Mouse (Mus musculus) embryonic facial prominence, embryonic 10.5 days (tissue): ENCODE measurements around the gene Tnik. TPM values are rescaled to one million over a fixed set of nuclear protein-coding genes. Genes with fewer than 3 reads are reported as not detected.

Experiments used
- DNase-seq: peaks from one replicate; pipeline ENCODE4 v3.0.0-alpha.2; 2017; ENCODE audit warnings: low spot score
- H3K27ac ChIP-seq: fragments of 300-500 bp; sonication (generic); replicated peaks from 2 replicates; pipeline ENCODE4 v1.5.1; 2016; ENCODE audit warnings: mild to moderate bottlenecking
- H3K27me3 ChIP-seq: fragments of 300-500 bp; sonication (generic); replicated peaks from 2 replicates; pipeline ENCODE4 v1.6.1; 2016; ENCODE audit warnings: low read depth, mild to moderate bottlenecking; ENCODE audit not compliant: poor library complexity, severe bottlenecking
- H3K36me3 ChIP-seq: fragments of 300-500 bp; sonication (generic); replicated peaks from 2 replicates; pipeline ENCODE4 v1.6.1; 2016; ENCODE audit warnings: mild to moderate bottlenecking, moderate library complexity
- H3K4me1 ChIP-seq: fragments of 300-500 bp; sonication (generic); 2 replicates; pipeline ENCODE4 v1.6.1; 2016
- H3K4me3 ChIP-seq: fragments of 300-500 bp; sonication (generic); 2 replicates; pipeline ENCODE4 v1.5.1; 2016; ENCODE audit warnings: mild to moderate bottlenecking, moderate library complexity
- H3K9me3 ChIP-seq: fragments of 300-500 bp; sonication (generic); 2 replicates; pipeline ENCODE4 v1.6.1; 2016; ENCODE audit warnings: mild to moderate bottlenecking
- WGBS: fragments of 180-500 bp; shearing (Covaris S2); methylation state at CpG from one replicate; pipeline ENCODE4 v1.1.7; 2016; 5-methylcytosine and 5-hydroxymethylcytosine counted together
- polyA plus RNA-seq: library from polyadenylated mRNA; unstranded; fragments of >200 nt; fragmentation: Nextera tagmentation; extraction: Ambion mirVana; gene quantifications from 2 replicates; pipeline ENCODE4 v1.2.1, GENCODE M21; 2016

The Tnik gene
- polyA plus RNA-seq, 1 experiment from 2014 or later = 12.8 TPM

GRCm38 (mm10) chr3:28368746-28369145 is 105.7 kb downstream of the Tnik start:
- Histone ChIP-seq H3K4me3 (no peak overlapping the region), H3K9me3 (no peaks in the 10 kb centered on the region), H3K27me3 (no peaks in the 10 kb centered on the region), H3K36me3 (no peaks in the 10 kb centered on the region), H3K27ac (no peak overlapping the region), H3K4me1 (peaks cover 9% of the 10 kb centered on the region)
- DNase-seq = no peak
- 81% methylated on average over 5 of the region's 5 CpGs for WGBS

GRCm38 (mm10) chr3:28369266-28369665 is 106.3 kb downstream of the Tnik start:
- Histone ChIP-seq H3K4me1 (peaks cover 9% of the 10 kb centered on the region), H3K9me3 (no peaks in the 10 kb centered on the region), H3K4me3 (no peak overlapping the region), H3K36me3 (no peaks in the 10 kb centered on the region), H3K27ac (no peak overlapping the region), H3K27me3 (no peaks in the 10 kb centered on the region)
- no peak for DNase-seq
- 86% methylated on average over 1 of the region's 1 CpGs for WGBS

GRCm38 (mm10) chr3:28369698-28370097 is 106.7 kb downstream of the Tnik start:
- Histone ChIP-seq H3K9me3 (no peaks in the 10 kb centered on the region), H3K36me3 (no peaks in the 10 kb centered on the region), H3K4me3 (no peak overlapping the region), H3K27me3 (no peaks in the 10 kb centered on the region), H3K27ac (no peak overlapping the region), H3K4me1 (peaks cover 9% of the 10 kb centered on the region)
- WGBS = 82% methylated on average over 5 of the region's 5 CpGs
- DNase-seq = no peak

GRCm38 (mm10) chr3:28371583-28371982 is 108.6 kb downstream of the Tnik start:
- WGBS = 96% methylated on average over 1 of the region's 1 CpGs
- Histone ChIP-seq H3K9me3 (no peaks in the 10 kb centered on the region), H3K4me3 (no peak overlapping the region), H3K4me1 (peaks cover 6% of the 10 kb centered on the region; the same call in 1 of the 2 replicates), H3K36me3 (no peaks in the 10 kb centered on the region), H3K27ac (no peak overlapping the region), H3K27me3 (no peaks in the 10 kb centered on the region)
- no peak for DNase-seq

- 94% methylated on average over 2 of the region's 2 CpGs for whole genome bisulfite sequencing
- no peak overlapping the region for H3K4me3 ChIP-seq
- H3K9me3 ChIP-seq = no peaks in the 10 kb centered on the region
- H3K4me1 ChIP-seq = no peaks in the 10 kb centered on the region
- H3K27me3 ChIP-seq = no peaks in the 10 kb centered on the region
- DNase-seq = no peak
- H3K27ac ChIP-seq = no peak overlapping the region
- H3K36me3 ChIP-seq = no peaks in the 10 kb centered on the region
Observed at GRCm38 (mm10) chr3:28372459-28372858, 109.4 kb downstream of the Tnik start.

GRCm38 (mm10) chr3:28374738-28375510 is 111.9 kb downstream of the Tnik start:
- Histone ChIP-seq H3K4me3 (no peak overlapping the region), H3K27me3 (no peaks in the 10 kb centered on the region), H3K9me3 (no peaks in the 10 kb centered on the region), H3K36me3 (no peaks in the 10 kb centered on the region), H3K4me1 (no peaks in the 10 kb centered on the region), H3K27ac (no peak overlapping the region)
- WGBS = 90% methylated on average over 6 of the region's 6 CpGs
- DNase-seq = no peak

- Histone ChIP-seq H3K27me3 (no peaks in the 10 kb centered on the region), H3K36me3 (no peaks in the 10 kb centered on the region), H3K9me3 (no peaks in the 10 kb centered on the region), H3K27ac (no peak overlapping the region), H3K4me1 (peaks cover 21% of the 10 kb centered on the region), H3K4me3 (no peak overlapping the region)
- WGBS = 48% methylated on average over 2 of the region's 2 CpGs
- no peak for DNase-seq
Observed at GRCm38 (mm10) chr3:28380224-28380623, 117.2 kb downstream of the Tnik start.

- H3K9me3 ChIP-seq = peaks cover 2% of the 10 kb centered on the region; the same call in 1 of the 2 replicates
- no peak for DNase-seq
- peaks cover 21% of the 10 kb centered on the region for H3K4me1 ChIP-seq
- WGBS = 59% methylated on average over 11 of the region's 11 CpGs
- H3K36me3 ChIP-seq = no peaks in the 10 kb centered on the region
- no peaks in the 10 kb centered on the region for H3K27me3 ChIP-seq
- no peak overlapping the region for H3K27ac ChIP-seq
- H3K4me3 ChIP-seq = no peak overlapping the region
Observed at GRCm38 (mm10) chr3:28383526-28384126, 120.6 kb downstream of the Tnik start.

GRCm38 (mm10) chr3:28385199-28385975 is 122.4 kb downstream of the Tnik start:
- no peak overlapping the region for H3K4me3 ChIP-seq
- no peak for DNase-seq
- H3K4me1 ChIP-seq = peaks cover 19% of the 10 kb centered on the region
- no peaks in the 10 kb centered on the region for H3K27me3 ChIP-seq
- 95% methylated on average over 10 of the region's 10 CpGs for WGBS
- H3K9me3 ChIP-seq = peaks cover 6% of the 10 kb centered on the region; the same call in 1 of the 2 replicates
- no peaks in the 10 kb centered on the region for H3K36me3 ChIP-seq
- H3K27ac ChIP-seq = no peak overlapping the region

GRCm38 (mm10) chr3:28388540-28388939 is 125.5 kb downstream of the Tnik start:
- Histone ChIP-seq H3K9me3 (peaks cover 6% of the 10 kb centered on the region; the same call in 1 of the 2 replicates), H3K4me3 (no peak overlapping the region), H3K4me1 (peaks cover 3% of the 10 kb centered on the region), H3K27ac (no peak overlapping the region), H3K27me3 (no peaks in the 10 kb centered on the region), H3K36me3 (no peaks in the 10 kb centered on the region)
- DNase-seq = no peak
- 84% methylated on average over 3 of the region's 3 CpGs for WGBS

- 95% methylated on average over 2 of the region's 2 CpGs for WGBS
- Histone ChIP-seq H3K36me3 (no peaks in the 10 kb centered on the region), H3K4me3 (no peak overlapping the region), H3K4me1 (no peaks in the 10 kb centered on the region), H3K27me3 (no peaks in the 10 kb centered on the region), H3K9me3 (peaks cover 6% of the 10 kb centered on the region; the same call in 1 of the 2 replicates), H3K27ac (no peak overlapping the region)
- no peak for DNase-seq
Observed at GRCm38 (mm10) chr3:28390183-28390582, 127.2 kb downstream of the Tnik start.

- Histone ChIP-seq H3K4me1 (no peaks in the 10 kb centered on the region), H3K4me3 (no peak overlapping the region), H3K9me3 (peaks cover 6% of the 10 kb centered on the region; the same call in 1 of the 2 replicates), H3K27me3 (no peaks in the 10 kb centered on the region), H3K27ac (no peak overlapping the region), H3K36me3 (no peaks in the 10 kb centered on the region)
- DNase-seq = no peak
Observed at GRCm38 (mm10) chr3:28392542-28392941, 129.5 kb downstream of the Tnik start.
